Mouse (Mus musculus) CH12.LX (cell line): ENCODE results near the gene Kcnd3. TPM values are rescaled to one million over a fixed set of nuclear protein-coding genes. Genes with fewer than 3 reads are reported as not detected.

Source experiments
- DNase-seq: peaks from one replicate; pipeline ENCODE4 v3.0.0-alpha.2; 2013; ENCODE audit errors: extremely low read depth
- H3K27ac ChIP-seq: 2 replicates; pipeline ENCODE4 v1.5.1; 2012; ENCODE audit warnings: low read depth, mild to moderate bottlenecking, control low read depth, moderate library complexity; ENCODE audit not compliant: insufficient read depth
- H3K27me3 ChIP-seq: replicated peaks from 2 replicates; pipeline ENCODE3; 2012; ENCODE audit warnings: inconsistent platforms
- H3K36me3 ChIP-seq, 2 experiments: replicated peaks in 1 of 2; 2 replicates each; pipeline versions ENCODE3 to v1.6.1; 2012; ENCODE audit warnings: inconsistent platforms in 1 of 2, low read length in 1 of 2, mild to moderate bottlenecking in 1 of 2, mixed read lengths in 1 of 2, moderate library complexity in 1 of 2; ENCODE audit not compliant: control insufficient read depth in 1 of 2, insufficient read depth in 1 of 2
- H3K4me1 ChIP-seq, 2 experiments: 2 replicates each; pipeline ENCODE4 v1.6.1; 2012; ENCODE audit warnings: inconsistent platforms in 1 of 2, moderate library complexity in 1 of 2; ENCODE audit not compliant: insufficient read depth in 2 of 2, control insufficient read depth in 1 of 2
- H3K4me2 ChIP-seq: 2 replicates; pipeline ENCODE4 v1.6.1; 2012; ENCODE audit warnings: low read depth, mild to moderate bottlenecking, control low read depth; ENCODE audit not compliant: poor library complexity, insufficient read depth, severe bottlenecking
- H3K4me3 ChIP-seq, 3 experiments: fragments of 150-350 bp in 1 of 3; sonication (generic) in 1 of 3; replicated peaks in 1 of 3; 2 replicates each; pipeline versions ENCODE3 to v1.5.1; 2011 to 2012; ENCODE audit warnings: low read depth in 2 of 3, low read length in 2 of 3, mild to moderate bottlenecking in 2 of 3, moderate library complexity in 2 of 3, control low read depth in 1 of 3, improper control_type of control experiment in 1 of 3, inconsistent platforms in 1 of 3, mixed read lengths in 1 of 3; ENCODE audit not compliant: poor library complexity in 1 of 3
- H3K79me2 ChIP-seq: replicated peaks from 2 replicates; pipeline ENCODE4 v1.6.1; 2012; ENCODE audit warnings: mild to moderate bottlenecking, moderate library complexity; ENCODE audit not compliant: control insufficient read depth, poor library complexity, insufficient read depth, severe bottlenecking; ENCODE audit errors: extremely low read depth
- H3K9ac ChIP-seq: 2 replicates; pipeline ENCODE4 v1.6.1; 2012; ENCODE audit warnings: low read depth, mild to moderate bottlenecking, control low read depth, moderate library complexity; ENCODE audit not compliant: insufficient read depth
- H3K9me3 ChIP-seq: replicated peaks from 2 replicates; pipeline ENCODE3; 2012; ENCODE audit warnings: low read length, inconsistent platforms, mixed read lengths
- BHLHE40 ChIP-seq: IDR thresholded peaks from 2 replicates; pipeline ENCODE4 v1.6.1; 2011; ENCODE audit warnings: mild to moderate bottlenecking, low read depth, low read length, improper control_type of control experiment
- CHD2 ChIP-seq: IDR thresholded peaks from 2 replicates; pipeline ENCODE4 v1.6.1; 2011; ENCODE audit warnings: low read length, improper control_type of control experiment
- E2F4 ChIP-seq: IDR thresholded peaks from 2 replicates; pipeline ENCODE4 v1.6.1; 2011; ENCODE audit warnings: low read depth, low read length, improper control_type of control experiment; ENCODE audit not compliant: insufficient replicate concordance
- EP300 ChIP-seq: IDR thresholded peaks from 2 replicates; pipeline ENCODE4 v1.6.1; 2011; ENCODE audit warnings: low read length, improper control_type of control experiment
- HCFC1 ChIP-seq: IDR thresholded peaks from 2 replicates; pipeline ENCODE4 v1.6.1; 2012; ENCODE audit warnings: low read depth, mild to moderate bottlenecking, inconsistent platforms, low read length, improper control_type of control experiment
- IRF4 ChIP-seq: IDR thresholded peaks from 2 replicates; pipeline ENCODE4 v1.6.1; 2014; ENCODE audit warnings: low read depth, mild to moderate bottlenecking, inconsistent platforms, low read length, improper control_type of control experiment
- KAT2A ChIP-seq: IDR thresholded peaks from 2 replicates; pipeline ENCODE4 v1.6.1; 2012; ENCODE audit warnings: low read length, improper control_type of control experiment, inconsistent platforms; ENCODE audit not compliant: insufficient replicate concordance
- MAFK ChIP-seq: IDR thresholded peaks from 2 replicates; pipeline ENCODE4 v1.6.1; 2011; ENCODE audit warnings: low read length, improper control_type of control experiment; ENCODE audit not compliant: insufficient replicate concordance
- MAX ChIP-seq: IDR thresholded peaks from 2 replicates; pipeline ENCODE4 v1.6.1; 2011; ENCODE audit warnings: low read length, improper control_type of control experiment
- MEF2A ChIP-seq: IDR thresholded peaks from 2 replicates; pipeline ENCODE4 v1.6.1; 2014; ENCODE audit warnings: low read depth, mild to moderate bottlenecking, inconsistent platforms, low read length, improper control_type of control experiment, borderline replicate concordance
- NELFE ChIP-seq: IDR thresholded peaks from 2 replicates; pipeline ENCODE4 v1.6.1; 2011; ENCODE audit warnings: low read depth, low read length, improper control_type of control experiment
- NRF1 ChIP-seq: IDR thresholded peaks from 2 replicates; pipeline ENCODE4 v1.6.1; 2014; ENCODE audit warnings: low read depth, mild to moderate bottlenecking, inconsistent platforms, low read length, improper control_type of control experiment, moderate library complexity
- PAX5 ChIP-seq: IDR thresholded peaks from 2 replicates; pipeline ENCODE4 v1.6.1; 2012; ENCODE audit warnings: low read length, inconsistent platforms, mixed read lengths
- POLR2A ChIP-seq: IDR thresholded peaks from 2 replicates; pipeline ENCODE4 v1.6.1; 2011; ENCODE audit warnings: low read depth, mild to moderate bottlenecking, improper control_type of control experiment, low read length
- POLR2AphosphoS2 ChIP-seq: IDR thresholded peaks from 2 replicates; pipeline ENCODE4 v1.6.1; 2011; ENCODE audit warnings: low read depth, low read length, improper control_type of control experiment
- RAD21 ChIP-seq: IDR thresholded peaks from 2 replicates; pipeline ENCODE4 v1.6.1; 2011; ENCODE audit warnings: low read depth, mild to moderate bottlenecking, low read length, improper control_type of control experiment, moderate library complexity
- SIN3A ChIP-seq: IDR thresholded peaks from 2 replicates; pipeline ENCODE4 v1.6.1; 2012; ENCODE audit warnings: low read length, improper control_type of control experiment, inconsistent platforms
- TBP ChIP-seq: conservative IDR thresholded peaks from 2 replicates; pipeline ENCODE4 v1.6.1; 2011; ENCODE audit warnings: low read depth, low read length, improper control_type of control experiment
- TCF12 ChIP-seq: IDR thresholded peaks from 2 replicates; pipeline ENCODE4 v1.6.1; 2014; ENCODE audit warnings: low read depth, mild to moderate bottlenecking, inconsistent platforms, low read length, improper control_type of control experiment
- USF1 ChIP-seq: IDR thresholded peaks from 2 replicates; pipeline ENCODE4 v1.6.1; 2014; ENCODE audit warnings: low read depth, mild to moderate bottlenecking, inconsistent platforms, low read length, improper control_type of control experiment
- ZKSCAN1 ChIP-seq: IDR thresholded peaks from 2 replicates; pipeline ENCODE4 v1.6.1; 2012; ENCODE audit warnings: low read depth, inconsistent platforms, low read length, improper control_type of control experiment, borderline replicate concordance
- ZNF384 ChIP-seq: IDR thresholded peaks from 2 replicates; pipeline ENCODE4 v1.6.1; 2012; ENCODE audit warnings: low read depth, low read length, improper control_type of control experiment, inconsistent platforms
- dilution Hi-C: fragments of 300-500 bp; cut with MboI; formaldehyde crosslinking; loops from 2 replicates; pipeline ENCODE4 v1.14.3; 2020; ENCODE audit warnings: low sequenced_read_pairs; ENCODE audit not compliant: extremely low pct_unique_long_range_greater_than_20kb, extremely low pct_ligation_motif_present
- in situ Hi-C: fragments of 300-500 bp; cut with MboI; formaldehyde crosslinking; loops from 3 replicates; pipeline ENCODE4 v1.14.3; 2019; ENCODE audit warnings: low sequenced_read_pairs, low pct_ligation_motif_present, low pct_unique_long_range_greater_than_20kb, mixed read lengths
- polyA plus RNA-seq: library from polyadenylated mRNA; unstranded; fragments of >175 nt; gene quantifications from 2 replicates; pipeline ENCODE4 v1.2.1, GENCODE M21; 2012; ENCODE audit warnings: low read depth; ENCODE audit not compliant: insufficient read length
- total RNA-seq, 2 experiments: library from RNA; depleted of rRNA; stranded (reverse); fragments of 300-350 nt in 1 of 2; fragments of >200 nt in 1 of 2; gene quantifications; 2 replicates each; pipeline ENCODE4 v1.2.3; 2012 to 2014

The Kcnd3 gene
- total and polyA plus RNA-seq, 3 experiments, result not detected

DNA sequence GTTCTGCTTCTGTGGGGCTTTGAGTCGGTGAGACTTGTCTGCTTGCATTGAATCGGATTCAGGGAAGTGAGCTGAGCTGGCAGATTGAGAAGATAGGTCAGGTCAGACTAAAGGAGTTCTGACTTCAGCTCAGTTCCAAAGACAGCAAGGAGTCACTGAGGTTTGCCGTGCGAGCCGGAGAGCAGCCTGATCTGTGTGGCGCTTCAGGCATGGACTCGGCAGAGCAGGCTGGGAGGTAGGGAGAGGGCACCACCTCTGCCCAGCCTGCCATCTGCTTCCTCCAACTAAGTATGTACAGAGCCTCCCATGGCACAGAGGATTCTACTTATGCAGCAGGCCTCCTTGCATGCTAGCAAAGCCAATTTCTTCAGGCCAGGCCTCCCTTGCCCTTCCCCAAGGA, 44.1 kb downstream of the Kcnd3 start:
- Histone ChIP-seq H3K4me1 (no peaks in the 10 kb centered on the region), H3K27me3 (peaks cover 98% of the 10 kb centered on the region), H3K79me2 (no peaks in the 10 kb centered on the region), H3K9me3 (no peaks in the 10 kb centered on the region), H3K9ac (no peak overlapping the region), H3K36me3 (no peaks in the 10 kb centered on the region), H3K4me2 (no peak overlapping the region), H3K27ac (no peak overlapping the region), H3K4me3 (no peak overlapping the region)
- in situ Hi-C loops (no loop called here), dilution Hi-C loops (no loop called here)
- no peak for DNase-seq
- TF ChIP-seq PAX5 (no peak), NRF1 (no peak), TCF12 (no peak), MEF2A (no peak), ZKSCAN1 (no peak), POLR2AphosphoS2 (no peak), POLR2A (no peak), HCFC1 (no peak), CHD2 (no peak), KAT2A (no peak)

DNA sequence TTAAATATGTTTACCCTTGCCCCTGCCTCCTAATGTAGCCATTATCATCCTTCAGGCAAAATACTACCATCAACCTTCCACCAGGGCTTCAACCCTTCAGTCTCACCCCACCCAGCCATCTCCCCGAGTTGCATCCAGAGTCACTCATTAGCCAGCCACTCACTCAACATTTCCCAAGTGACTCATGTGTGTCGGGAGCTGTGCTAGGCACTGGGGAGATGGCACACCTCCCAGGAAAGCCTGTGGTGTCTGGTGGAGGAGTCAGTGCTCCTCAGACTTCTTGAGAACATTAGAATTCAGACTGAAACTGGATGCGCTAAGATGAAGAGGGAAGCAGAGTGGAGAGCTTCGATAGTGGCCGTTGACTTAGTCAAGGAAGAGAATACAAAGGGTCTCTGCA, 44.8 kb downstream of the Kcnd3 start:
- no peaks in the 10 kb centered on the region for H3K9me3 ChIP-seq
- H3K9ac ChIP-seq, result no peak overlapping the region
- no peak for DNase-seq
- H3K4me1 ChIP-seq, result no peaks in the 10 kb centered on the region
- no peaks in the 10 kb centered on the region for H3K36me3 ChIP-seq
- in situ Hi-C loops, result no loop called here
- peaks cover 100% of the 10 kb centered on the region for H3K27me3 ChIP-seq
- H3K79me2 ChIP-seq, result no peaks in the 10 kb centered on the region
- TF ChIP-seq KAT2A (no peak), ZNF384 (no peak), MAFK (no peak), USF1 (no peak), IRF4 (no peak), E2F4 (no peak), RAD21 (no peak), CHD2 (no peak), SIN3A (no peak), BHLHE40 (no peak), EP300 (no peak), NELFE (no peak), MAX (no peak), TBP (no peak)
- TF ChIP-seq, all 38 proteins: peak for 0
- no peak overlapping the region for H3K4me2 ChIP-seq
- dilution Hi-C loops, result no loop called here
- no peak overlapping the region for H3K27ac ChIP-seq
- H3K4me3 ChIP-seq, result no peak overlapping the region
